Mouse (Mus musculus): ENCODE measurements around the gene Dcbld2. TPM values are rescaled to one million over a fixed set of nuclear protein-coding genes. Genes with fewer than 3 reads are reported as not detected.

Gene Dcbld2
- 0.85 and 1.1 TPM in 2 replicates for polyA plus RNA-seq (2021; fragmentation: Nextera tagmentation)
- long read RNA-seq, experiment 1, partial matches to known transcripts, result 1 of 10 reads
- long read RNA-seq, experiment 1, other reads (novel, unspliced or antisense), result 9 of 10 reads
- long read RNA-seq, experiment 2, full-length matches to known transcripts, result 1 of 13 reads
- long read RNA-seq, experiment 2, partial matches to known transcripts, result 1 of 13 reads
- long read RNA-seq, experiment 2, other reads (novel, unspliced or antisense), result 11 of 13 reads

DNA sequence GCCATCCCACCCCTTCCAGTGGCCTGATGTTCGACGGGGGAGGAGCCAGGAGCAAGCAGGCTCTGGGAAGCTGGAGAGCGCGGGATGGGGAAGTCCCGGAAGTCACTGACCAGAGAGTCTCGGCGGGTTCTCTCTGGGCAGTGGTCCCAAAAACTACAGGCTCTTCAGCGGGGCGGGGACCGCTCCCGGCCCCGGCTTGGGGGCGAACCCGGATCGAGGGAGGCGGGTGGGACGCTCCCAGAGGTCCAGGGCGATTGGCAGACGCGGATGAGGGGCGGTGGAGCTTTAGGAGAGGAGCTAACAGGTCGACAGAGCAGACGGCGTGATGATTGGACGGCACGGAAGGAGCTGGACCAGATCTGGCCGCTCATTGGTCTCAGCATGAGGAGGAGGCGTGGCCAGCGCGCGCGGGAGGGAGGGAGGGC, at the start of gene Dcbld2:
TSS of gene Dcbld2 (plus strand) at position 382 of the 425 bp plus-strand sequence.

Other genes with a start within 250 kb of the Dcbld2 start
- 12.5 and 13.4 TPM in 2 replicates for gene St3gal6, start 115.8 kb downstream of the Dcbld2 start, polyA plus RNA-seq (2021; fragmentation: Nextera tagmentation)
- not detected in 2 replicates for gene Gm813, start 208.5 kb downstream of the Dcbld2 start, polyA plus RNA-seq (2021; fragmentation: Nextera tagmentation)
- not detected in 2 replicates for gene E330017A01Rik, start 230.3 kb downstream of the Dcbld2 start, polyA plus RNA-seq (2021; fragmentation: Nextera tagmentation)

All from layer of hippocampus, adult 6 months (tissue).